ENCODE assay signal across 22 mouse cellular contexts in genomic region chr11:35378802-35379201, GRCm38 (mm10).
A peak's percentile ranks its signal among the peaks of the same experiment; 100 is the strongest.
DNase-seq lines count a peak whose midpoint lies in the region; ATAC-seq and TF ChIP-seq lines count a peak whose summit lies in the region.
"Had no signal": no experiment of that assay in that cellular context is flagged by ENCODE, and none has a peak within 500 bp of the region (broad histone marks: within the 10 kb centered on the region; RNA-seq: fewer than 3 reads in every experiment).

No protein-coding gene starts in this region.

- no peak for TF ChIP-seq CTCF in left cerebral cortex, adult 2 months (IDR thresholded peaks at IDR 0.05)

- H3K27ac ChIP-seq in left cerebral cortex, adult 2 months, result no peak overlapping the region
- peak overlapping the region; percentile 84 for H3K27ac ChIP-seq in embryonic facial prominence, embryonic 13.5 days
- 0 out of 2 replicates have a peak overlapping the region, but pooled peaks have one; percentile 40 for H3K27ac ChIP-seq in limb, embryonic 10.5 days
- H3K27ac ChIP-seq in stomach, embryonic 15.5 days, result no peak overlapping the region
- no peak overlapping the region for H3K27ac ChIP-seq in forebrain, embryonic 14.5 days (ENCODE audit: low read depth, low read length)
- H3K27ac ChIP-seq: forebrain, embryonic 12.5 days; gastrocnemius, adult 2 months; heart, embryonic 10.5 days; heart, embryonic 15.5 days; hindbrain, embryonic 13.5 days; hindbrain, postnatal 0 days had no signal

- H3K9ac ChIP-seq in embryonic facial prominence, embryonic 13.5 days, result no peak overlapping the region
- H3K9ac ChIP-seq in stomach, embryonic 15.5 days, result no peak overlapping the region
- no peak overlapping the region for H3K9ac ChIP-seq in forebrain, embryonic 14.5 days (ENCODE audit: low read length)
- H3K9ac ChIP-seq: forebrain, embryonic 12.5 days; forebrain, postnatal 0 days; heart, embryonic 15.5 days; hindbrain, embryonic 13.5 days had no signal

- DNase-seq in left cerebral cortex, adult 2 months (ENCODE audit: extremely low spot score in 1 of 2, low spot score in 2 of 2), result no peak
- DNase-seq in left cerebral cortex, adult 8-10 months (ENCODE audit: low spot score in 2 of 2), result no peak
- no peak for DNase-seq in limb, embryonic 10.5 days (ENCODE audit: low spot score)
- no peak for DNase-seq in ovary, postnatal 36 days (ENCODE audit: low spot score)
- DNase-seq in kidney, adult 18-20 months, result no peak
- DNase-seq in forebrain, embryonic 14.5 days (ENCODE audit: low spot score), result no peak
- DNase-seq: adrenal gland, postnatal 14 days; cerebellum, adult 11-12 months; cerebellum, adult 9-10 months; cerebellum, postnatal 25 days; gastrocnemius, adult 2 months; gastrocnemius, postnatal 25 days; heart, adult 11 months; heart, postnatal 14 days had no signal

- H3K4me1 ChIP-seq in embryonic facial prominence, embryonic 13.5 days, result peaks cover 21% of the 10 kb centered on the region
- H3K4me1 ChIP-seq in limb, embryonic 10.5 days, result peaks cover 48% of the 10 kb centered on the region
- 0 out of 2 replicates have a peak, but pooled peaks cover 3% of the 10 kb centered on the region for H3K4me1 ChIP-seq in stomach, embryonic 15.5 days
- H3K4me1 ChIP-seq in forebrain, embryonic 14.5 days (ENCODE audit: control insufficient read depth, insufficient read depth, low read length), result no peaks in the 10 kb centered on the region
- H3K4me1 ChIP-seq: forebrain, embryonic 12.5 days; heart, embryonic 15.5 days; hindbrain, embryonic 13.5 days had no signal

- 53% methylated on average over 7 of the region's 7 CpGs for WGBS in embryonic facial prominence, embryonic 13.5 days
- WGBS in limb, embryonic 10.5 days, result 81% methylated on average over 7 of the region's 7 CpGs
- 78% methylated on average over 7 of the region's 7 CpGs for WGBS in stomach, embryonic 15.5 days
- 88% methylated on average over 7 of the region's 7 CpGs for WGBS in forebrain, embryonic 14.5 days

- H3K4me2 ChIP-seq in embryonic facial prominence, embryonic 13.5 days, result peak overlapping the region; percentile 53
- 0 out of 2 replicates have a peak overlapping the region, but pooled peaks have one; percentile 10 for H3K4me2 ChIP-seq in stomach, embryonic 15.5 days
- no peak overlapping the region for H3K4me2 ChIP-seq in forebrain, embryonic 14.5 days (ENCODE audit: low read length)
- H3K4me2 ChIP-seq: forebrain, embryonic 12.5 days; heart, embryonic 15.5 days; hindbrain, embryonic 13.5 days had no signal

- intact Hi-C loops in left cerebral cortex, adult 2 months (cut with DNase I), result no loop called here

- ATAC-seq in embryonic facial prominence, embryonic 13.5 days (ENCODE audit: insufficient number of reproducible peaks, insufficient read depth, low FRiP score, low TSS enrichment, low read depth), result 0 out of 2 replicates have a peak, but pooled peaks have one; percentile 62
- ATAC-seq in stomach, embryonic 15.5 days (ENCODE audit: insufficient read depth, low FRiP score, low read depth), result no peak
- no peak for ATAC-seq in forebrain, embryonic 14.5 days
- ATAC-seq: hindbrain, postnatal 0 days had no signal

- no peaks in the 10 kb centered on the region for H3K27me3 ChIP-seq in embryonic facial prominence, embryonic 13.5 days
- no peaks in the 10 kb centered on the region for H3K27me3 ChIP-seq in limb, embryonic 10.5 days (ENCODE audit: low read depth, poor library complexity, severe bottlenecking)
- no peaks in the 10 kb centered on the region for H3K27me3 ChIP-seq in stomach, embryonic 15.5 days (replicated peaks)
- no peaks in the 10 kb centered on the region for H3K27me3 ChIP-seq in forebrain, embryonic 14.5 days (replicated peaks; ENCODE audit: control insufficient read depth, insufficient read depth, low read length)

- H3K4me3 ChIP-seq in left cerebral cortex, adult 2 months, result peak overlapping the region; percentile 24; the same call in 1 of the 2 replicates
- H3K4me3 ChIP-seq in embryonic facial prominence, embryonic 13.5 days, result no peak overlapping the region
- H3K4me3 ChIP-seq in limb, embryonic 10.5 days, result no peak overlapping the region
- no peak overlapping the region for H3K4me3 ChIP-seq in stomach, embryonic 15.5 days (replicated peaks)
- H3K4me3 ChIP-seq in forebrain, embryonic 14.5 days (ENCODE audit: low read depth, low read length), result no peak overlapping the region
- H3K4me3 ChIP-seq: forebrain, embryonic 12.5 days; gastrocnemius, adult 2 months; heart, embryonic 10.5 days; heart, embryonic 15.5 days; hindbrain, embryonic 13.5 days had no signal

- no peaks in the 10 kb centered on the region for H3K36me3 ChIP-seq in embryonic facial prominence, embryonic 13.5 days
- peaks cover 17% of the 10 kb centered on the region for H3K36me3 ChIP-seq in limb, embryonic 10.5 days
- H3K36me3 ChIP-seq in stomach, embryonic 15.5 days, result no peaks in the 10 kb centered on the region
- H3K36me3 ChIP-seq in forebrain, embryonic 14.5 days (ENCODE audit: control insufficient read depth, insufficient read depth, low read length), result no peaks in the 10 kb centered on the region
- H3K36me3 ChIP-seq: forebrain, embryonic 12.5 days; heart, embryonic 10.5 days; heart, embryonic 15.5 days; hindbrain, embryonic 13.5 days had no signal

- H3K9me3 ChIP-seq in embryonic facial prominence, embryonic 13.5 days, result no peaks in the 10 kb centered on the region
- no peaks in the 10 kb centered on the region for H3K9me3 ChIP-seq in limb, embryonic 10.5 days (replicated peaks)
- no peaks in the 10 kb centered on the region for H3K9me3 ChIP-seq in stomach, embryonic 15.5 days
- no peaks in the 10 kb centered on the region for H3K9me3 ChIP-seq in forebrain, embryonic 14.5 days (replicated peaks; ENCODE audit: control insufficient read depth, low read length)
- H3K9me3 ChIP-seq: forebrain, embryonic 12.5 days; heart, embryonic 10.5 days; heart, embryonic 15.5 days; hindbrain, embryonic 13.5 days had no signal

Comparison
In these comparisons a context has a peak if more than half of its experiments do, and no peak if none do; other contexts are left out.
1. H3K27ac ChIP-seq: peak in embryonic facial prominence, embryonic 13.5 days (single experiment) and limb, embryonic 10.5 days (single experiment); none in left cerebral cortex, adult 2 months (single experiment), stomach, embryonic 15.5 days (single experiment) and forebrain, embryonic 14.5 days (single experiment).